Mouse (Mus musculus) gonadal fat pad, adult 2 months (tissue): Measurements from ENCODE around the gene Pim1. TPM values are rescaled to one million over a fixed set of nuclear protein-coding genes. Genes with fewer than 3 reads are reported as not detected.
"Not testable (repeated sequence)": the region's sequence is repeated elsewhere in the genome, so short reads cannot be mapped to it uniquely, and the experiment has no call there.

Experiments
- DNase-seq: peaks from one replicate; pipeline ENCODE4 v3.0.0-alpha.2; 2012; ENCODE audit warnings: low read depth
- polyA plus RNA-seq: library from polyadenylated mRNA; depleted of rRNA; stranded (reverse); fragments of >200 nt; gene quantifications from 2 replicates; pipeline ENCODE4 v1.2.3, GENCODE M21; 2012; rRNA removed

The Pim1 gene
- 9.5 and 10.9 TPM in 2 replicates for polyA plus RNA-seq

DNA sequence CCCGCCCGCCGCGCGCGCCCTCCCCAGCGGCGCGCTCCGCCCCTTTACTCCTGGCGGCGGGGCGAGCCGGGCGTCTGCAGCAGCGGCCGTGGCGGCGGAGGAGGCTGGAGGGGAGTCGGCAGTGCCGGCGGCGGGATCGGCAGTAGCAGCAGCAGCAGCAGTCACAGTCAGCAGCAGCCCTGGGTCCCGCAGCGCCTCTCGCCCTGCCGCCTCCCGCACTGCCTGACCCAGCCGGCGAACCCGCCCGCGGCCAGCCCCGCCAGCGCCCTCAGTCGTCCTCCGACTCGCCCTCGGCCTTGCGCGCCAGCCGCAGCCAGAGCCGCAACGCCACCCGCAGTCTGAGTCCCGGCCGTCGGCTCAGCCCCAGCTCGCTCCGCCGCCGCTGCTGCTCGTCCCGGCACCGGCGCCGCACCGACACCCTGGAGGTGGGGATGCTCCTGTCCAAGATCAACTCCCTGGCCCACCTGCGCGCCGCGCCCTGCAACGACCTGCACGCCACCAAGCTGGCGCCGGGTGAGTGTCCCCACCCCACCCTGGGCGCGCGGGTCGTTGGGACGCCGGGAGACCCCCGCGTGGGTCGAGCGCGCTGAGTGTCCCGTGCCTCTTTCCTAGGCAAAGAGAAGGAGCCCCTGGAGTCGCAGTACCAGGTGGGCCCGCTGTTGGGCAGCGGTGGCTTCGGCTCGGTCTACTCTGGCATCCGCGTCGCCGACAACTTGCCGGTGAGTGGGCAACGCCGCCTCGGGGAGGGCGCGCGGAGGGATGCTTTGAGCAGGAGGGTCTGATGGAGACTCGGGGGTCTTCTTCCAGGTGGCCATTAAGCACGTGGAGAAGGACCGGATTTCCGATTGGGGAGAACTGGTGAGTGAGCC lies at the start of gene Pim1:
Gene Pim1, plus strand, starts transcription at position 41 of the 869 bp plus-strand sequence.
- no peak for DNase-seq

DNA sequence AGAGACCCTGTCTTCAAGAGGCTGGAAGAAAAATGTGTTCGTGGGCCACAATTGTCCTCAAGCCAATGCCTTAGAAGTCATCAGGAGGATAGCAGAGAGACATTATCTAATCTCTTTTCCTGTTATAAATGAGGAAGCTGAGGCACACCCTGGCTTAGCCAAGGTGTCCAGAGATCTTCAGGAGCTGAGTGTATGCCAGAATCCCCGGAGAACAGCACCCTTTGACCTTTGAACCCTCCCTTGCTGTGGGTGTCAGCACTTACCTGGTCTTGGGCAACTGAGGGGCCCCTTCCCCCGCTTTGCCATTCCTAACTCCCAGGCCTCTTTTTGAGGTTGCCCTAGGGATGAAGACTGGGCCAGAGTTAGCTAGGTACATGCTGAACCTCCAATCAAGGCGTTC lies 49.0 kb upstream of the Pim1 start:
- no peak for DNase-seq

DNA sequence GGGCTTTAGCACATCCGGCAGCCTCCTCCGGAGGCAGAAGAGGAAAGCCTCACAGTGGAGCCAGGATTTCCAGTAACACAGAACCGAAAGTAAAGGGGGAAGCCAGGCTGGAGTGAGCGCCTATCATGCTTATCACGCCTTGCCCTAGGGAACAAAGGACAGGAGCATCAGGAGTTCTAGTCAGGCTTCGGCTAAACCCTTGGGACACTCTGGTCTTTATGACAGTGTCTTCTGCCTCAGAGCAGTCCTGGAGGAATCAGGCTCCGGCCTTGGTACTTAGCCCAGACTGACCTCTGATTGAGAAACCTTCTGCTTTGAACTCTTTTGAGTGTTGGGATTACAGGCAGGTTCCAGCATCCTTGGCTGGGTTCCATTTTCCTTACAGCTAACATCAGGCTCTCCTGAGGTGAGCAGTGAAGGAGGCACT lies 48.4 kb upstream of the Pim1 start:
- no peak for DNase-seq

DNA sequence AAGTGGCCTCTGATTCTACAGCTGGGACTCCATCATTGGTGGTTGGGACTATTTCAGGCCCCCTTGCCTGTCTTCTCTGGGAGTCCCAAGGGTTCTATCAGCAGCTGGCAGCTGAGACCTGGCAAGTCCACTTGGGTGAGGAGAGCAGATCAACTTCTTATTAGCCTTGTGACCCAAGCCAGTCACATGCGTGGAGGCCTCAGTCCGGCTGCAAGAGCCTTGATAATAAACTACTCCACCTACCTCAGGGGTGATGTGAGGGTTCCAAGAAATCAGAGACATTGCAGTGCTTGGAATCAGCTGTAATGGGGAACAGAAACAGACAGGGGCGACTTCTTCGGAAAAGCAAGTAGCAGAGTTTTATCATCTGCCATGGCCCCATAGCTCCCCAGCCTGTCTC lies 46.8 kb upstream of the Pim1 start:
- DNase-seq: no peak

DNA sequence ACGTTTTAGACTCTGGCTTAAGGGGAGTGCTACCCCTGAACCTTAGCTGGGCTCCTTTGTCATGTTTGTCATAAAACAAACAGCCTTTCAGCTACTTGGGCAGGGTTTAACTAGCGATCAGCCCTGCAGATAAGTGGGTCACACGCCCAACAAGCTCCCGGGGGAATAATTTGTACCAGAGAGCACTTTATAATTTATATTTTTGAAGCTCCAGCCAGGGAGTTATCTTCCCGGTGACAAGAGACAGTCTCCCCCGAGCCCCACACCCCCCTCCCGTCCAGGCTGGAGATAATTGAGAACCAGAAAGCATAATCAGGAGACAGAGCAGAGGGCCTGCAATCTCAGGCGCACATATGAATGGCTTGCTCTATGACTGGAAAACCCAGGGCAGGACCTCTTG lies 45.5 kb upstream of the Pim1 start:
- no peak for DNase-seq

DNA sequence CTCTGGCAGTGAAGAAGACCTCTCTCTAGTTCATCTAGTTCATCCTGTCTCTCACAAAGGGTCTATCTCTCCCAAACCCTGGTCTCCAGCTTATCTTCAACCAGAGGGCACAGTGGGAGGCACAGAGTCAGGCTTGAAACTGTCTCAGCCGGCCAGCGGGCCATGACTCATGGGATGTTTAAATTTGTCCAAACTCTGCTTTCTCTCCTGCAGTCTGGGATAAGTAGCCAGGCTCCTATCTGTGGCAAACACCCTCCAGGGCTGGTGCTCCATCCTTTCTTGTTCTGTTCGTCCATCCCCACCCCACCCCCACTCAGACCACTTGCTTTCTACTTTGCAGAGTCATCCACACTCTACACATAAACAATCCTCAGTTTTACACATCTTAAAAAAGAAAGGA lies 43.2 kb upstream of the Pim1 start:
- DNase-seq: no peak

DNA sequence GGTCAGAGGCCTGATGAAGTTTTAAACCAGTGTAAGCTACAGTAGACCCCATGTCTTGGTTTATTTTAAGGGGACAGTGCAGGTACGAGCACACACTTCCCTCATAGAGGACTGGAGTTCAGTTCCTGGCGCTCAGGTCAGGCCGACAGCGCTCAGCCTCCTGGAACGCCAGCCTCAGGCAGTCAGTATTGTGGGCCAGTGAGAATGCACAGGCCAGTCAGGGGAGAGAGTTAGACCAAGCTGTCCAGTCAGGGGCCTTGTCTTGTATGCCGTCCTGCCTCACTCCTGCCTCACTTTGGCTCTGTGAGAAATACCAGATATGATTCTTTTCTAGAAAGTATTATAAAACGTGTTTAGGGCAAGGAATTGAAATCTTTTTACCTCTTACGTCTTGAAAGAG lies 42.5 kb upstream of the Pim1 start:
- no peak for DNase-seq

DNA sequence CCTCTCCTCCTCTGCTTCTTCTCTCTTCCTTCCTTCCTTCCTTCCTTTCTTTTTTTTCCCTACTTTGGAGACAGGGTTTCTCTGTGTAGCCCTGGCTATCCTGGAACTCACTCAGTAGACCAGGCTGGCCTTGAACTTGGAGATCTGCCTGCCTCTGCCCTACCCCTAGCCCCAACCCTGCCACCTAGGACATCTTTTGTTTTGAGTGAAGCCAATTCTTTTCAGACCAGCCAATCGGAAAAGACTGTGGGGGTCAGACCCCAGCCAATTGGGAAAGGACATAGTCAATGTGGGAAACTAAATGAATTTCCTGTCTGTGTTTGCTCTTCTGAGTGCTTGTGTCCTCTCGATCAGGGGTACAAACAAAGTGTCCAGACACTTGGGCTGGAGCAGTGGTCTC lies 42.0 kb upstream of the Pim1 start:
- DNase-seq: no peak

DNA sequence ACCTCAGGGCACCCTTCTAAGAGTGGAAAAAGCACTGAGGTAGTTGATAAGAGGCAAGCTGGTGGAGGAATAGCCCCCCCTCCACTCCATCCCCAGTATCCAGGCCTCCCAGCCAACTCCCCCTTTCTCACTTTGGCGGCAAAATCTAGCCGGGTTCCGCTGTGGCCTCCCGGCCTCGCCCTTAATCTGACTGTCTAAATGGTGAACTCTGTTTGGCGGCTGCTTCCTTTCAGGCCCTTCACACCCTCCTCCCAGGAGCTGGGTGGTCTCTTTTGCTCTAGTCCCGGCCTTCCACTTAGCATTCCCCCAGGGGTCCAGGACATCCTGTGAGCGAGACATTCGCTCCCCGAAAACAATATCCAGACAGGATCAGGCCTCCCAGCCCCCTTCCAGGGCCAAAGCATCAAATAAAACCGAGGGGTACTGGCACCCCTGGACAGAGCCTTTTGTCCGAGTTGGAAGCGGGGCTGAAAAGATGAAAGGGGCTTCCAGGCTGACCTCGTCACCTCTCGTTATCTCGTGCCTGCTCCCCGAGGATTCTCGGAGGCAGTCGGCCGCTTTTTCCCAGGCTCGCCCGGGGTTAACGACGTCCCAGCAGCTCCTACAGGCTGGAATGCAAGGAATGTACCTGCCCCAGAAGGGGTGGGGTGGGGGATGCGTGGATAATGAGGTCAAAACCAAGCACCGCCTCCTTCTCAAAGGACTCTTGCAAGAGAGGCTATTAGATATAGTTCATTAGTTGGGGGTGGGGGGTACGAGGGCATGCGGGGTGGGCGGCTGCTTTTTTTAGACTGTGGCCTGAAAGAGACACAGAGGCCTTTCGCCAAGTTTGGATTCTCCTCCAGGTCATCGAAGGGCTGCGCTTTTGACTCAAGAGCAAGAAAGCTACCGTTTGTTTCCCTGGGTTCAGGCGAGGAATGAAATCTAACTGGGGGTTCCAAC lies 39.4 kb upstream of the Pim1 start:
- no peak for DNase-seq

DNA sequence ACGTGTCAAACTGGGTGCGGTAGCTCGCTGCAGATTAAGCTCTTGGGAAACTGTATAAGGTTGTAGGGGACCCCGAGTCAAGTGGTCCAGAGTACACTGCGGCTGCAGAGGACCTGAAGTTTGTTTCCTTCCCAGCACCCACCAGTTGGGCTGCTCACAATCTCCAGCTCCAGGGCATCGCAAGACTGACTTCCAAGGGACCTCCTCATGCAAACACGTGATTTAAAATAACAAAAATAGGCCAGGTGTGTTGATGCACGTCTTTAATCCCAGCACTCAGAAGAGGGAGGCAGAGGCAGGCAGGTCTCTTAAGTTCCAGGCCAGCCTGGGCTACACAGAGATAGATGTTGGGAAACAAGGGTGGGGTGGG lies 38.7 kb upstream of the Pim1 start:
- DNase-seq: no peak

DNA sequence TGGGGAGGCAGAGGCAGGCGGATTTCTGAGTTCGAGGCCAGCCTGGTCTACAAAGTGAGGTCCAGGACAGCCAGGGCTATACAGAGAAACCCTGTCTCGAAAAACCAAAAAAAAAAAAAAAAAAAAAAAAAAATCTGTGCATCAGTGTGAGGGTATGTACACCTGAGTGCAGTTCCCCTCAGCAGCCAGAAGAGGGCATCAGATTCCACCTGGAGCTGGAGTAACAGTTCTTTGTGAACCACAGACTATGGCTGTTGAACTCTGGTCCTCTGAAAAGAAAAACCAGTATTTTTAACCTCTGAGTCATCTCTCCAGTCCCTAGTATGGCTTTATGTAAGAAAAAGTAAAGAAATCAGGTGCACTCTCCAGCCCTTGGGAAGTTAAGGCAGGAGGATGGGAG lies 36.4 kb upstream of the Pim1 start:
- DNase-seq: not testable (repeated sequence)

DNA sequence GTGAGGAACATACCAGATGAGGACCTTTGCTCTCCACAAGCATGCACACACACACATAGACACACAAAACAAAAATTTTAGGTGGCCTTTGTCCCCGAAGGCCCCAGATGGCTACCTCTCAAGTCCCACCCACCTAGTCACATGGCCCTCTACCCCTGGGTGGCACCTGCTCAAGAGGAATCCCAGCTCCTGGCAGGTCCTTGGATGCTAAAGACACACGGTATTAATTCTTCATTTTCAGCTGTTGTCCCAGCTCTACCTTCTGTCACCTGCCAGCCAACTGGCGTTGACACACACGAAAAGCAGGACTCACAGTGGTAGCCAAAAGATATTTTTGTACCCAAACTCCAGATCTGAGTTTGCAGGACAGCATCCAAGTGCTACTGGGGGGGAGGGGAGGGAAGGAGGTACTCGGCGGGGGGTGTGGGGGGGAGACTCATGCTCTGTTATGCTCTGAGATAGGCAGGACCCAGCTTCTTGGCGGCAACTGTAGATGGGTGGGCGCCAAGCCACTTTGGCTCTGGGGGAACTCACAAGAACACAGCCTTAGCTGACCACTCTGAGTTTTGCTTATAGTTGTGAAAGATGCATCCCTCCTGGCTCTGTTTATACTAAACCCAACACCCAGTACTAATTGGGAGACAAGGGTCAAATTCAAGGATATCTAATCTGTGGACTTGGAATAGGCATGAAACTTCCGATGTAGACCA lies 35.0 kb upstream of the Pim1 start:
- no peak for DNase-seq

DNA sequence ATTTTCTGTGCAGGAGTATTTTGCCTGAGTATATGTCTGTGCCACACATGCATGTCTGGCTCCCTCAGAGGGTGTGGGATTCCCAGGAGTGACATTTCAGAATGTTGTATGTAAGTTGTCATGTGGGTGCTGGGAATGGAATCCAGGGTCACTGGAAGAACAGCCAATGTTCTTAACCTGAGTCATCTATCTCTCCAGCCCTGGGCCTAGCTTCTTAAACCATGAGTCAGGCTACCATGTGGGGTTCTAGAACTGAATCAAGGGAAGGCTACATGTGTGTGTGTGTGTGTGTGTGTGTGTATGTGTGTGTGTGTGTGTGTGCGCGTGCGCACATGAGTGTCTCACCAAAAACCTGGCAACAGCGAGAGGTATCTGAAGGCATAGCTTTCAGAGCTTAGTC lies 34.1 kb upstream of the Pim1 start:
- no peak for DNase-seq

DNA sequence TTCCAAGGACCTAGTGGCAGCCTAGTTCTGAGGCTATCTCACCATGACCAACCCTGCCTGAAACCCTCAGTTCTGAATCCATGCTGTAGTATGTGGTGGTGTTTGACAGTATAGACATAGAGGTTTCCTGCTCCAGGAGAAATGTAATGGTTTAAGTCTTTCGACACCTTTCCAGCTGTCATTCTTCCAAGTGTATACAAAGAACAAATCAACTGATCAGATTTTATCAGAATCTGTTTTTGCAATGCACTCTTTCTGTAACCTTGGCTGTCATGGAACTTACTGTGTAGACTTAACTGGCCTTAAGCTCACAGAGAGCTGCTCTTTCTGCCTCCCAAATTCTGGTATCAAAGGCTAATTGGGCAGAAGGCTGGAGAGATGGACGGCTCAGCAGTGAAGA lies 33.6 kb upstream of the Pim1 start:
- DNase-seq: peak; percentile 63

DNA sequence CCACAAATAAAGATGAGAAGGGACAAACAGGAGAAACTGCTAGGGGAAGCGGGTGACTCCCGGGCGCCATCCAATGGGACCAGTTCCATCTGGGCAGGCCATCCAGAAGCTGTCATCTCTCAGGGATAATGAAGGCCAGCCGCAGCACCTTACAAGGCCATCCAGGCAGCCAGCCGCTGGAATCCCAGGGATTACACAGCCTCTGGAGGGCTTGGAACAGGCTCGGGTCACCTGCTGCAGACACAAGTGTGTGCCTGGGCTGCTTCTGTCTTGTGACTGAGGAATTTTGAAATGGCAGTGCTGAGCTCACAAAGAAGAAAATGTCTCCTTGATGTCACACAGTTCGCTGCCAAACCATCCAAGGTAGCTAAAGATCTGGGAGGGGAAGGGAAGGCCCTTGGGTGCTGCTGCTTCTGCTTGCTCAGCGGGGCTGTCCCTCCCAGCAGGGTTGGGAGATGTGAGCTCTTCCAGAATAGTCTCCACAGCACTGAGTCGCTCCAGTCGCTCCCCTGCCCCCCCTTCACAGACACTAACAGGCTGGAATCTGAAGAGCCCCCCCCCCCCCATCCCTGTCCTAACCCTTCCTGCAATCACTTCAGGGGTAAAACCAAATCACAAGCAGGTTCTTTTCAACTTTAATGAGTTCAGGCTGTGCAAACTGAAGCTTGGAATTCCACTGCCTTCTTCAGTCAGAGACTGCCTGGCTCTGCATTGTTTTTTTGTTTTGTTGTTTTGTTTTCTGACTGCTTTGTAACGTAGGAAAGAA lies 32.6 kb upstream of the Pim1 start:
- no peak for DNase-seq

DNA sequence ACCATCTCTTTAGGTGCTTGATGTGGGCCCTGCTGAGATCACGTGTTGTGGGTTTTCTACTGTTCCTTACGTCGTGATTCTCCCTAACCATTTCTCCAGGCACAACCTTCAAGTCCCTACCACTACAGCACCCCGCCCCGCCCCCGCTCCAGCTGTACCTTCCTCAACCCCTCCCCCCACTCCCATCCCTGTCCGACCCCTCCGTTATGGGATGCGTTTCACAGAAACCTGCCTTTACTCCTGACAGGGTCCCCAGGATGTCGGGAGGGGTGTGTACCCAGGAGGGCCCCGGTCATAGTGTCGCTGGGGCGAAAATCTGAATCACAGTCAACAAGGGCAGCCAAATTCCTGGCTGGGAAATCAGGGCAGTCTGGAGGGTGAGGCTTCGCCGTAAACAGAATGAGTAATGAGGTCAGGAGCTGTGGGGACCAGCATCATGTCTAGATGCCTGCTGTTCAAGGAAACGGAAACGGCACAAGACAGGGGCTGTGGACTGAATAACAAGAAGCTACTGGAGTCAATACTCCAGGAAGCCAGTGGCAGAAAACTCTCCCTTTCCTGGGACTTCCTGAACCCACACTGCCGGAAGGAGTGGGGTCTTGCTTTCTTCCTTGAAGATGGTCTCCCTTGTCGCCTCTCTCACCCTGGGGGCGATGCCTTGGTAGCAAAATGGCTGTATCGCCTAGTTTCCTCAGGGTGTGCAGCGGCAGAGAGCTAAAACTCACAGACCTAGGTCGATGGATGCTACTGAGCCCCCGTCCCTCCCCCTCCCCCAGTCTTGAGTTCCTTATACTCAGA lies 31.0 kb upstream of the Pim1 start:
- DNase-seq: no peak

DNA sequence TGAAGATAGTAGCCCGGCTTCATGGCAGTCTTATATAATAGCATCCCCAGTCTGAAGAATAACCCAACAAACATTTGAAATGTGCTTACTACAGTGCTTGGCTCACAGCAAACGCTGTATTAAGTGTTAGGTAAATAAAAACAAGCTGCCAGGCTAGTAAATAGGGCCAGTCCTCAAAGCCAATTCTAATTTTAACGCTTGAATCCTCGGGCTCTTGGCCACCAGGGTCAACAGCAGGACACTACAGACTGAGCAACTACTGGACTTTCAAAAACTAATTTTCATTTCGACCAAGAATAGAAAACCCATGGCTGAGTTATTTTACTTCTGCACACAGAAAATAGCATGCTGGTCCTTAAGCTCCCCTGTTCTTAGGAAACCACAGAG lies 30.4 kb upstream of the Pim1 start:
- no peak for DNase-seq

DNA sequence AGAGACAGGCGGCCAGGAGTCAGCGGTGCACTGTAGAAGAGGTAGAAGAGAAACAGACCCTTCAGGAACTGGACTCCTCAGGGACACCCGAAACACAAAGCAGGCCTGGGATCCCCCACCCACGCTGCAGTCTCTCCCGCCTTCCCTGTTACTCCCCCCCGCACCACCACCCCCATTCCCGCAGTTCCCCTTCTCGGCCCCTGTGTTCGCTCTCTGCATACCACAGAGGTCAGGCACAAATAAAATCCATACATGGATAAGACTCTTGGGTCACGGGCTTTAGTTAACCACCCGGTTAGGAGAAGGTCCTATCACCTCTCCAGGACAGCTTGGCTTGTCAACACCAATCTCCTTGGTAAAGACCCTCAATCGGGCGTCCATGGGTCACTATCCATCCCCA lies 26.9 kb upstream of the Pim1 start:
- DNase-seq: no peak

DNA sequence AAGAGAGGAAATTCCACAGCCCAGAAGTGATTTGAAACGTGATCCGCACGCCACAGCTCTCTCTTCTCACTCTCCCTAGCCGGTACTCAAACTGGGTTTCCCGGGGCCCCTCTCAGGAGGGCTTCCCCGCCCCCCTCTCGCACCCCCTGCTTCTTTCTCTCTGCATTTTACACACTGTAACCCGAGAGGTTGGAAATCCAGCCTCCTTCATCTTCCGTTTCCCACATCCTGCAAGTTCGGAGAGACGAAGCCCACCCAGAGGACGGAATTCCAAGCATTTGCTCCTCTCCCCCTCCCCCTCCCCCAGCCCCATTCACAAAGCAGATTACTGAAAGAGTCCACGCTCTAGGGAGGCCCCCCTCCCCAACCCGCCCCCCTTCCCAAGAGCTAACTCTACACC lies 26.5 kb upstream of the Pim1 start:
- DNase-seq: no peak

DNA sequence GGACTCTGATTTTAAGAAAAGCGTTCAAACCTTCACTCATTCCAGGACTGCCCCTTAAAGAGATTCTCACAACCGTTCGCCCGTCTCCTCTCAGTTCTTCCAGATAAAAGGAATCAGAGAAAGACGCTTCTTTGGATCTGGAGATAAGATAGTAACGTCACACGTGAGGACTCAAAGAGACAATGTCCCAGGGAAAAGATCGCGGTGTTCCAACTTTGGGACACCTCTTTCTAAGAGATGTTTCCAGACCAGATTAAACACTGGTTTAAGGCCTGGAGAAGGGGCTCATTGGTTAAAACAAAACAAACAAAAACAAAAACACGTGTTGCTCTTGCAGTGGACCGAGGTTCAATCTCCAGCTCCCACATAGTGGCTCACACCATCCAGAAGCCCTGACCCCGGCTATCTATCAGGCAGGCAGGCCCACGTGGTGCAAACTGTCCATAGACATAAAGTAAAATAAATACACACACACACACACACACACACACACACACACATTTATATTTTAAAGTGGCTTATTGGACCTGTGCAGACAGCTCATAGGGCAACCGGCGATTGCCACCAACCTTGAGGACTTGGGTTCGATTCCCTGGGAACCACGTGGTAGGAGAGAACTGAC lies 25.9 kb upstream of the Pim1 start:
- DNase-seq: no peak
